Mouse (Mus musculus): Measurements from ENCODE around the gene Ap5s1. TPM values are rescaled to one million over a fixed set of nuclear protein-coding genes. Genes with fewer than 3 reads are reported as not detected.

The Ap5s1 gene
- polyA plus RNA-seq, 1 experiment from 2014 or later = 26.6 TPM

GRCm38 (mm10) chr2:131209969-131210792 lies 3.3 kb downstream of the Ap5s1 start:
- peak; percentile 98 for ATAC-seq (ENCODE audit: low FRiP score)
- peak overlapping the region; percentile 56 for H3K4me3 ChIP-seq (ENCODE audit: low read depth, low read length)
- peaks cover 9% of the 10 kb centered on the region for H3K4me1 ChIP-seq (ENCODE audit: control insufficient read depth, insufficient read depth, low read length)
- WGBS = 3% methylated on average over 50 of the region's 50 CpGs
- peak; percentile 99 for DNase-seq (ENCODE audit: low spot score, missing footprints)
- peak overlapping the region; percentile 67 for H3K27ac ChIP-seq (ENCODE audit: low read depth, low read length)
- no peaks in the 10 kb centered on the region for H3K9me3 ChIP-seq (ENCODE audit: control insufficient read depth, low read length)
- H3K36me3 ChIP-seq (ENCODE audit: control insufficient read depth, insufficient read depth, low read length) = no peaks in the 10 kb centered on the region
- peak overlapping the region; percentile 77 for H3K9ac ChIP-seq (ENCODE audit: low read length)
- H3K27me3 ChIP-seq (ENCODE audit: control insufficient read depth, insufficient read depth, low read length) = no peaks in the 10 kb centered on the region
- H3K4me2 ChIP-seq = peak overlapping the region; percentile 78

DNA sequence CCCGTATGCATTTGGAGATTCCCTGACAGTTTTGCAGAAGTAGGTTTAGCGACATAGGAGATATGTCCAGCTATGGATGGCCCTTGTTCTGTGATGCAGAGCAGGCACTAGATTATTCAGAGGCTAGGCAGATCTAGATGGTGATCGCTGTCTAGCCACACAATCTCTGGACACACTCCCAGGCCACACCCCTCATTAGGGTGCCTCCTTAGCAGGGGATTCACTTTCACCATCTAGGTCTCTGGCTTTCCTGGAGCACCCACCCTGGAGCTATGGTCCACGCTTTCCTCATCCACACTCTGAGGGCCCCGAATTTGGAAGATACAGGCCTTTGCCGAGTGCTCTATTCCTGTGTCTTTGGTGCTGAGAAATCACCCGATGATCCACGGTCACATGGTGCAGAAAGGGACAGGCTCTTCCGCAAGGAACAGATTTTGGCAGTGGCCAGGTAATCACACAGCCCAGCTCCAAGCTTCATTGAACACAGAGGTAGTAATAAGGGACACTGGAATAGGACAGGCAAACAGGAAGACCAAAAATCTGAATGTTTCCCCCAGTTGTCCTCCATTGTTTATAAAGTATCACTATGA lies 4.2 kb downstream of the Ap5s1 start:
- DNase-seq (ENCODE audit: low spot score, missing footprints) (no peak), ATAC-seq (ENCODE audit: low FRiP score) (no peak)
- WGBS = 72% methylated on average over 9 of the region's 9 CpGs
- H3K9me3 ChIP-seq (ENCODE audit: control insufficient read depth, low read length) = no peaks in the 10 kb centered on the region
- no peak overlapping the region for H3K27ac ChIP-seq (ENCODE audit: low read depth, low read length)
- peak overlapping the region; percentile 77 for H3K9ac ChIP-seq (ENCODE audit: low read length)
- peak overlapping the region; percentile 78 for H3K4me2 ChIP-seq
- peak overlapping the region; percentile 56 for H3K4me3 ChIP-seq (ENCODE audit: low read depth, low read length)
- H3K36me3 ChIP-seq (ENCODE audit: control insufficient read depth, insufficient read depth, low read length) = no peaks in the 10 kb centered on the region
- no peaks in the 10 kb centered on the region for H3K27me3 ChIP-seq (ENCODE audit: control insufficient read depth, insufficient read depth, low read length)
- H3K4me1 ChIP-seq (ENCODE audit: control insufficient read depth, insufficient read depth, low read length) = peaks cover 9% of the 10 kb centered on the region

GRCm38 (mm10) chr2:131213773-131214172 lies 6.9 kb downstream of the Ap5s1 start:
- Histone ChIP-seq H3K9me3 (ENCODE audit: control insufficient read depth, low read length) (no peaks in the 10 kb centered on the region), H3K4me1 (ENCODE audit: control insufficient read depth, insufficient read depth, low read length) (peaks cover 9% of the 10 kb centered on the region), H3K36me3 (ENCODE audit: control insufficient read depth, insufficient read depth, low read length) (no peaks in the 10 kb centered on the region), H3K9ac (ENCODE audit: low read length) (no peak overlapping the region), H3K27me3 (ENCODE audit: control insufficient read depth, insufficient read depth, low read length) (no peaks in the 10 kb centered on the region), H3K4me3 (ENCODE audit: low read depth, low read length) (no peak overlapping the region), H3K27ac (ENCODE audit: low read depth, low read length) (no peak overlapping the region), H3K4me2 (no peak overlapping the region)
- no peak for ATAC-seq (ENCODE audit: low FRiP score)
- no peak for DNase-seq (ENCODE audit: low spot score, missing footprints)
- WGBS = 85% methylated on average over 7 of the region's 7 CpGs

- DNase-seq (ENCODE audit: low spot score, missing footprints) (no peak), ATAC-seq (ENCODE audit: low FRiP score) (no peak)
- no peaks in the 10 kb centered on the region for H3K27me3 ChIP-seq (ENCODE audit: control insufficient read depth, insufficient read depth, low read length)
- H3K27ac ChIP-seq (ENCODE audit: low read depth, low read length) = no peak overlapping the region
- H3K4me1 ChIP-seq (ENCODE audit: control insufficient read depth, insufficient read depth, low read length) = peaks cover under 1% of the 10 kb centered on the region; the same call in 1 of the 2 replicates
- no peak overlapping the region for H3K4me2 ChIP-seq
- no peak overlapping the region for H3K9ac ChIP-seq (ENCODE audit: low read length)
- 86% methylated on average over 7 of the region's 7 CpGs for WGBS
- no peaks in the 10 kb centered on the region for H3K9me3 ChIP-seq (ENCODE audit: control insufficient read depth, low read length)
- no peaks in the 10 kb centered on the region for H3K36me3 ChIP-seq (ENCODE audit: control insufficient read depth, insufficient read depth, low read length)
- H3K4me3 ChIP-seq (ENCODE audit: low read depth, low read length) = no peak overlapping the region
These were observed 9.3 kb downstream of the Ap5s1 start for GRCm38 (mm10) chr2:131215941-131216858.

DNA sequence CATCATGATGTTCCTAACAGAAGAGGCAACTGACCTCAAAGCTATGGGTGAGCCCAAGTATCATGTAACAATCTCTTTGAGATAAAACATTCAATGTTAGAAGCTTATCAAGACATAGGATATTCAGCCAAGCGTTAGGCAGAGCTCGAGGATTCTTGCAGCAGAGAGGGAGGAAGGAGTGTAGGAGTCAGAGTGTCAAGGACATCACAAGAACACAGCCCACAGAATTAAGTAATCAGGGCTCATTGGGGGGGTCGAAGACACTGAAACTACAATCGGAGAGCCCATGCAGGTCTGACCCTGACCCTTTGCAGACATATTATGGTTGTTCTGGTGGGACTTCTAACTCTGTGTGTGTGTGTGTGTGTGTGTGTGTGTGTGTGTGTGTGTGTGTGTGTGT lies 13.2 kb downstream of the Ap5s1 start:
- 72% methylated on average over 4 of the region's 4 CpGs for WGBS
- H3K9me3 ChIP-seq (ENCODE audit: control insufficient read depth, low read length) = no peaks in the 10 kb centered on the region
- H3K4me2 ChIP-seq = no peak overlapping the region
- no peak overlapping the region for H3K9ac ChIP-seq (ENCODE audit: low read length)
- H3K27me3 ChIP-seq (ENCODE audit: control insufficient read depth, insufficient read depth, low read length) = no peaks in the 10 kb centered on the region
- no peaks in the 10 kb centered on the region for H3K36me3 ChIP-seq (ENCODE audit: control insufficient read depth, insufficient read depth, low read length)
- DNase-seq (ENCODE audit: low spot score, missing footprints) = no peak
- no peaks in the 10 kb centered on the region for H3K4me1 ChIP-seq (ENCODE audit: control insufficient read depth, insufficient read depth, low read length)
- no peak overlapping the region for H3K27ac ChIP-seq (ENCODE audit: low read depth, low read length)
- no peak for ATAC-seq (ENCODE audit: low FRiP score)
- no peak overlapping the region for H3K4me3 ChIP-seq (ENCODE audit: low read depth, low read length)

GRCm38 (mm10) chr2:131221853-131222515 lies 15.1 kb downstream of the Ap5s1 start:
- no peaks in the 10 kb centered on the region for H3K36me3 ChIP-seq (ENCODE audit: control insufficient read depth, insufficient read depth, low read length)
- H3K27ac ChIP-seq (ENCODE audit: low read depth, low read length) = no peak overlapping the region
- no peak for DNase-seq (ENCODE audit: low spot score, missing footprints)
- no peak overlapping the region for H3K4me2 ChIP-seq
- H3K9ac ChIP-seq (ENCODE audit: low read length) = no peak overlapping the region
- no peak for ATAC-seq (ENCODE audit: low FRiP score)
- no peaks in the 10 kb centered on the region for H3K4me1 ChIP-seq (ENCODE audit: control insufficient read depth, insufficient read depth, low read length)
- H3K27me3 ChIP-seq (ENCODE audit: control insufficient read depth, insufficient read depth, low read length) = no peaks in the 10 kb centered on the region
- 87% methylated on average over 3 of the region's 3 CpGs for WGBS
- no peaks in the 10 kb centered on the region for H3K9me3 ChIP-seq (ENCODE audit: control insufficient read depth, low read length)
- H3K4me3 ChIP-seq (ENCODE audit: low read depth, low read length) = no peak overlapping the region

DNA sequence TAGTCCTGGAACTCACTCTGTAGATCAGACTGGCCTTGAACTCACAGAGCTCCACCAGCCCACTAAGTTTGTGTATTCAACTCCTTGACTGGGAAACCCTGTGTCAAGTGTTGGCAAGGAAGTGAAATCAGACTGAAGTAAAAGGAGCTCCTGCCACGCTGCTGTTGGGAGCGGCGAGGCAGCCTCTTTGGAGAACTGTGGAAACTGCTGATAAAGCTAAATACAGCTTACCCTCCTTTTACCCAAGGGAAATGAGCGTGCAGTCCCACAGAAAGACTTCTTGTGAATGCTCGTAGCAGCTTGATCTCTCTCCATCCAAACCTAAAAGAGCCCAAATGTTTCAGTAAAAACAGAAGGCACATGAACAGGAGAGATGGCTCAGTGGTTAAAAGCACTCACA lies 15.7 kb downstream of the Ap5s1 start:
- Histone ChIP-seq H3K9ac (ENCODE audit: low read length) (no peak overlapping the region), H3K4me2 (no peak overlapping the region), H3K27ac (ENCODE audit: low read depth, low read length) (no peak overlapping the region), H3K36me3 (ENCODE audit: control insufficient read depth, insufficient read depth, low read length) (no peaks in the 10 kb centered on the region), H3K4me1 (ENCODE audit: control insufficient read depth, insufficient read depth, low read length) (no peaks in the 10 kb centered on the region), H3K9me3 (ENCODE audit: control insufficient read depth, low read length) (no peaks in the 10 kb centered on the region), H3K27me3 (ENCODE audit: control insufficient read depth, insufficient read depth, low read length) (no peaks in the 10 kb centered on the region), H3K4me3 (ENCODE audit: low read depth, low read length) (no peak overlapping the region)
- 69% methylated on average over 5 of the region's 5 CpGs for WGBS
- ATAC-seq (ENCODE audit: low FRiP score) = no peak
- DNase-seq (ENCODE audit: low spot score, missing footprints) = no peak

DNA sequence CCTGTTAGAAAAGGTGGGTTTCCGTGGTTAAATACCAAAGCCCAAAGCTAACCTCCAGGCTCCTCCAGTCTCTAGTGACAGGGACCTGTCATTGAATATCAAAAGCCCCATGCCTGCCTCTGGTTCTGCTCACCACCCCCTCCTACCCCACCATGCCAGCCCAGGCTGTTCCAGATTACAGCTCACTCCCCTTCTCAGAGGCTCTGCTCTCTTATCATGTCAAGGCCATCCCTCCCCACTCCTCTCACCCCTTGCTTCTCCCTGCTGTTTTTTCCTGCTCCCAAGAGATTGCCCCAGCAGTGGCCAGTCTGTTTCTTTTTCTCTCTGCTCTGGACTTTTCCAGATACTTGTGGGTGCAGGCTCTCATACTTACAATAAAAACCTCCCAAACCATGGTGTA lies 16.7 kb downstream of the Ap5s1 start:
- DNase-seq (ENCODE audit: low spot score, missing footprints) (no peak), ATAC-seq (ENCODE audit: low FRiP score) (no peak)
- Histone ChIP-seq H3K9me3 (ENCODE audit: control insufficient read depth, low read length) (no peaks in the 10 kb centered on the region), H3K27ac (ENCODE audit: low read depth, low read length) (no peak overlapping the region), H3K36me3 (ENCODE audit: control insufficient read depth, insufficient read depth, low read length) (no peaks in the 10 kb centered on the region), H3K27me3 (ENCODE audit: control insufficient read depth, insufficient read depth, low read length) (no peaks in the 10 kb centered on the region), H3K9ac (ENCODE audit: low read length) (no peak overlapping the region), H3K4me2 (no peak overlapping the region), H3K4me3 (ENCODE audit: low read depth, low read length) (no peak overlapping the region), H3K4me1 (ENCODE audit: control insufficient read depth, insufficient read depth, low read length) (no peaks in the 10 kb centered on the region)
- WGBS = 73% methylated on average over 1 of the region's 1 CpGs

Data from midbrain, embryonic 11.5 days (tissue).